Mouse (Mus musculus) heart, embryonic 11.5 days (tissue): Measurements from ENCODE around the gene Slc35b2. TPM values are rescaled to one million over a fixed set of nuclear protein-coding genes. Genes with fewer than 3 reads are reported as not detected.

Source experiments
- ATAC-seq: fragments of 200-750 bp; cut with Nextera tagmentation; replicated peaks from 2 replicates; pipeline ENCODE4 v1.8.0; 2017; ENCODE audit warnings: moderate library complexity; ENCODE audit not compliant: insufficient number of reproducible peaks, low FRiP score, low TSS enrichment
- H3K27ac ChIP-seq: fragments of 300-500 bp; sonication (generic); 2 replicates; pipeline ENCODE4 v1.5.1; 2014; ENCODE audit warnings: mild to moderate bottlenecking, low read depth, low read length
- H3K27me3 ChIP-seq: fragments of 300-500 bp; sonication (generic); 2 replicates; pipeline ENCODE4 v1.6.1; 2014; ENCODE audit warnings: mild to moderate bottlenecking, low read length, mixed read lengths; ENCODE audit not compliant: control insufficient read depth, insufficient read depth
- H3K36me3 ChIP-seq: fragments of 300-500 bp; sonication (generic); 2 replicates; pipeline ENCODE4 v1.6.1; 2014; ENCODE audit warnings: mild to moderate bottlenecking, low read length, moderate library complexity, mixed read lengths; ENCODE audit not compliant: control insufficient read depth, insufficient read depth
- H3K4me1 ChIP-seq: fragments of 300-500 bp; sonication (generic); 2 replicates; pipeline ENCODE4 v1.6.1; 2014; ENCODE audit warnings: low read length; ENCODE audit not compliant: control insufficient read depth, insufficient read depth
- H3K4me2 ChIP-seq: fragments of 300-500 bp; sonication (generic); 2 replicates; pipeline ENCODE4 v1.6.1; 2014; ENCODE audit warnings: mild to moderate bottlenecking, moderate library complexity
- H3K4me3 ChIP-seq: fragments of 300-500 bp; sonication (generic); 2 replicates; pipeline ENCODE4 v1.5.1; 2014; ENCODE audit warnings: low read depth, low read length
- H3K9ac ChIP-seq: fragments of 300-500 bp; sonication (generic); 2 replicates; pipeline ENCODE4 v1.6.1; 2014; ENCODE audit warnings: mild to moderate bottlenecking, low read depth, low read length, moderate library complexity
- H3K9me3 ChIP-seq: fragments of 300-500 bp; sonication (generic); replicated peaks from 2 replicates; pipeline ENCODE4 v1.6.1; 2016; ENCODE audit warnings: low read length; ENCODE audit not compliant: control insufficient read depth
- WGBS: fragments of 180-500 bp; shearing (Covaris S2); extraction: QIAGEN DNeasy Blood & Tissue Kit; methylation state at CpG from one replicate; pipeline ENCODE4 v1.1.7; 2014; ENCODE audit not compliant: insufficient replicate concordance; 5-methylcytosine and 5-hydroxymethylcytosine counted together
- polyA plus RNA-seq: library from polyadenylated mRNA; unstranded; fragments of >200 nt; fragmentation: Nextera tagmentation; extraction: Ambion mirVana; gene quantifications from 2 replicates; pipeline ENCODE4 v1.2.1, GENCODE M21; 2014

Gene Slc35b2
- polyA plus RNA-seq, 1 experiment from 2014 or later = 87.2 TPM

DNA sequence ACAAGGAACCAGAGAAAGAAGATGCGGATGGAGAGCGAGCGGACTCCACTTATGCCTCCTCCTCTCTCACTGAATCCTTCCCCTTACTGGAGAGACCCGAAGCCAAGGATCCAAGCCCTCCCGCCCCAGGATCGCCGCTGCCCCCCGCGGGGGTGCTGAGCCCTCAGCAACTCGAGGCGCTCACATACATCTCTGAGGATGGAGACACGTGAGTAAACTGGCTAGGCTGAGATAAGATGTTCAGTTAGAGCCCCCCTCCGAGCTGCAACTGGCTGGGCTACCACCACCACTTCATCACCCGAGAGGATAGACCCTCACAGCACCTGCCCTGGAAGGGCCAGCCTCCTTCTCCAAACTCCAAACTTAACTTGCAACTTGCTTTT is 7.6 kb upstream of the Slc35b2 start:
- no peak for ATAC-seq
- Histone ChIP-seq H3K27ac (no peak overlapping the region), H3K4me3 (peak overlapping the region; percentile 60), H3K36me3 (no peaks in the 10 kb centered on the region), H3K27me3 (peaks cover 22% of the 10 kb centered on the region), H3K9me3 (no peaks in the 10 kb centered on the region), H3K9ac (peak overlapping the region; percentile 65), H3K4me2 (peak overlapping the region; percentile 94), H3K4me1 (peaks cover 6% of the 10 kb centered on the region; the same call in 1 of the 2 replicates)
- 2% methylated on average over 14 of the region's 14 CpGs for WGBS

DNA sequence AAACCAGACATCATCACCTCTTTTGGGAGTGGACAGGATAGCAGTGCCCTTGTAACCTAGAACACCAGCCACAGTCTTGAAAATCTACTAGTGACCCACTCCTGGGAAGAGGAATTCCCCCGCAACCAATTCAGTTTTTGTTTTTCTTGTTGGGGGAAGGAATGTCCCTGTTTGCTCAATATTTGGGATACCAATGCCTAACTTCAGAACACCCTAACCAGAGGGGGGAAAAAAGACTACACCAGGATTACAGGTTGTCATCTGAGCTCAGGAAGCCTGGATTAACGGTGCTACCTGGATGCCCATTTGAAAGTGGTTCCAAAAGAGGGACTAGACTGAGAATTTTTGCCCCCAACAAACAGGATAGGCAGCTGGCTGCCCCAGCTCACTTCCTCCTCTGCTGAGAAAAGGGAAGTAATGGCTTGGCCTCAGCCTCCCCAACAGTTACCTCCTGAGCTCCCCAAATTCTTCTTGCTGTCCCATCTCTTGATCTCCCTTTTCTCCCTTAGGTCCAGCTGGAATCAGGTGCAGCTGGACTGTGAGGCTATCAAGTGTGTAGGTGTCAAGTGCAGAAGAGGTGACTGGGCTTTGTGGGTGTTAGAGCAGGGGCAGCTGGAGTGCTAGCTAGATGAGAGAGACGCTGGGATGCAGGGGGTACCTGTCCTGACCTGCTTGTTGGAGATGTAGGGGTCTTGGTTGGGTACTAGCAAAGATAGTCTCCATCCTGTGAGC is 7.0 kb upstream of the Slc35b2 start:
- ATAC-seq = no peak
- H3K4me1 ChIP-seq = peaks cover 6% of the 10 kb centered on the region; the same call in 1 of the 2 replicates
- no peak overlapping the region for H3K9ac ChIP-seq
- H3K4me2 ChIP-seq = peak overlapping the region; percentile 94
- no peaks in the 10 kb centered on the region for H3K9me3 ChIP-seq
- WGBS = 71% methylated on average over 3 of the region's 3 CpGs
- peak overlapping the region; percentile 60 for H3K4me3 ChIP-seq
- H3K27ac ChIP-seq = no peak overlapping the region
- no peaks in the 10 kb centered on the region for H3K36me3 ChIP-seq
- H3K27me3 ChIP-seq = peaks cover 22% of the 10 kb centered on the region

DNA sequence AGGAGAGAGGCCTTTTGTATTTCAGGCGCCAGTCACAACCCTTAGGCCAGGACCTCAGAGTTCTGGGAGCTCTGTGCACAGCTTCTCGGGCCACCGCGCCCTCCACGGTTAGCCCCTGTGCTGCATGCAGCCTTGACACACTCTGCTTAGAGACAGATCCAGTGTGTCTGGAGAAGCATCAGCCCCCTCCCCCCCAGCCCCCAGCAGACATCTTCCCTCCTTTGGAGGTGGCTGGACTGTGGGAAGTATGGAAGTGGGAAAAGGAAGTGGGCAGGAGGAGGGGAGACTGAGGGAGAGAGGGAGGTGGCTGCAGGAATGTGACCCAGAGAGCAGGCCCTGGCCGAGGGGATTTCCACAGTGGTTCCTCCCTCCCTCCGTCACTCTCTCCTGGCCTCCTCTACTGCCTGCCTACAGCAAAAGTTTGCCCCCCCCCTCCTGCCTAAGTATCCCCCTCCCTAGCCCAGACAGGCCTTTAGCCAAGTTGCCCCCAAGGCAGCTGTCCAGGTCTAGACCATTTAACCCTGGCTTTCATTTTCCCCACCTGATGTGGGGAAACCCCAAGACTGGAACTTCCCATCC is 6.3 kb upstream of the Slc35b2 start:
- Histone ChIP-seq H3K27ac (no peak overlapping the region), H3K4me1 (0 out of 2 replicates have a peak, but pooled peaks cover 3% of the 10 kb centered on the region), H3K4me2 (peak overlapping the region; percentile 20; the same call in 1 of the 2 replicates), H3K27me3 (peaks cover 22% of the 10 kb centered on the region), H3K4me3 (no peak overlapping the region), H3K9ac (no peak overlapping the region), H3K9me3 (no peaks in the 10 kb centered on the region), H3K36me3 (no peaks in the 10 kb centered on the region)
- ATAC-seq = no peak
- 71% methylated on average over 7 of the region's 7 CpGs for WGBS

DNA sequence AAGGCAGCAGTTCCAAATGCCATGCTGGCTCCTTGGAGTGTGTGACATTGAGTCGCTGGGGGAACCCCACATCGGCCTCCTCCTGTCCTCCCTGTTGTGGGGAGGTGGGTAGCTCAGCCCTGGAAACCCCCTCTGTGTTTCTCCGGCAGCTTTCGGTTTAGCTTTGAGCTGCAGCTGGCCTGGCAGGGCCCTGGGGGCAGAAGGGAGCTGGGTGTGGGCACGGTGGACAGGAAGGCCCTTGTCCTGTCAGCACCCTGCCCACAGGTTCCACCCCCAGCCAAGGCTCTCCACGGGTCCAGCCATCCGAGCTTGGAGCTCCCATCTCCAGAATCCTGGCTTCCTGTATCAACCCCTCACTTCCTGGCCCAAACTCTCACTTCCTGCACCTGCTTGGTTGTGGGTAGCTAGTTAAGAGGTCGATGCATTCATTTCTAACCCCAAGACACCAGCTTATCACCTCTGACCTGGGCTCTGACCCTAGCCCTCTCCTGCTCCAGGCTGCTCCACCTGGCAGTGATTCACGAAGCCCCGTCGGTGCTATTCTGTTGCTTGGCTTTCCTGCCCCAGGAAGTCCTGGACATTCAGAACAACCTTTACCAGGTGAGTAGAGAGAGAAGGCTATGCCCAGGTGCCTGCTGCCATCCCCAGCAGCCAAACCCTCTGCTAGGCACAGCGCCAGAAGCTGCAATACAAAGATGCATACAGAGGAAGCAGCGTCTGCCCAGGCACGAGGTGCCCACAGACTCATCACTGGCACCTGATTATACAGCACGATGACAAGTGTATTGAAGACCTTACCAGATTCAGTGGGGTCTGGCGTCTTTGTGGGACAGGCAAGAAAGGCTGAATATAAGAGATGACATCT is 5.4 kb upstream of the Slc35b2 start:
- Histone ChIP-seq H3K27me3 (peaks cover 19% of the 10 kb centered on the region), H3K9ac (no peak overlapping the region), H3K9me3 (no peaks in the 10 kb centered on the region), H3K4me3 (no peak overlapping the region), H3K36me3 (no peaks in the 10 kb centered on the region), H3K4me2 (peak overlapping the region; percentile 5; the same call in 1 of the 2 replicates), H3K4me1 (0 out of 2 replicates have a peak, but pooled peaks cover 3% of the 10 kb centered on the region), H3K27ac (no peak overlapping the region)
- no peak for ATAC-seq
- 55% methylated on average over 16 of the region's 16 CpGs for WGBS

DNA sequence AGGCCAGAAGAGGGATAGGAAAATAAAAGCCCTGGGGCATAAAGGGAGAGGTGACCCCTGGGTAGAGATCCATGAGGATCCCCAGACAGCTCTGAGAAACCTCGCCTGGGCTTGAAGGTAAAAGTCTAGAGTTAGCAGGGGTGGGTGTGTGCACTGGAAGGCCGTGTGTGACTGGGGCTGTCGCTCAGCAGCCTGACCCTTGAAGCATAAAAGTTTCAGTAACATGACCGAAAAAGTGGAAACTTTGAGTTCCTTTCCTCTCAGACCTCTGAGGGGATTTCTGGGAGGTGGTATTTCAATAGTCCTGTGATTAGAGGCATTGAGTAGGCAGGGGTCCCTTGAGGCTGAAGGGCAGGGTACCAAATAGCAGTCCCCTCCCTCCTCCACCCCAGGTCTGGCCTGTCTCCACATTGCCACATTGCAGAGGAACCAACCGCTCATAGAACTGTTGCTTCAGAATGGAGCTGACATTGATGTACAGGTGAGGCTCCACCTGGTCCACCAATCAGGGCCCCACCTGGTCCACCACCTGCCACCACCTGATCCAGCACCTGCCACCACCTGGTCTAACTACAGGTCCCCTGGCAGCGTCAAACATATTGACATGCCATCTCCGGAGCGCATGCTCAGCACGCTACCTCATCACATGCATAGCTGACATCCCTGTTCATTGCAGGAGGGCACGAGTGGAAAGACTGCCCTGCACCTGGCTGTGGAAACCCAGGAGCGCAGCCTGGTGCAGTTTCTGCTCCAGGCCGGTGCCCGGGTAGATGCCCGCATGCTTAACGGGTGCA is 3.7 kb upstream of the Slc35b2 start:
- no peak overlapping the region for H3K9ac ChIP-seq
- 76% methylated on average over 15 of the region's 15 CpGs for WGBS
- H3K9me3 ChIP-seq = no peaks in the 10 kb centered on the region
- H3K27ac ChIP-seq = no peak overlapping the region
- H3K4me1 ChIP-seq = peaks cover 10% of the 10 kb centered on the region
- H3K27me3 ChIP-seq = peaks cover 16% of the 10 kb centered on the region
- H3K4me3 ChIP-seq = no peak overlapping the region
- ATAC-seq = no peak
- H3K36me3 ChIP-seq = no peaks in the 10 kb centered on the region
- no peak overlapping the region for H3K4me2 ChIP-seq

DNA sequence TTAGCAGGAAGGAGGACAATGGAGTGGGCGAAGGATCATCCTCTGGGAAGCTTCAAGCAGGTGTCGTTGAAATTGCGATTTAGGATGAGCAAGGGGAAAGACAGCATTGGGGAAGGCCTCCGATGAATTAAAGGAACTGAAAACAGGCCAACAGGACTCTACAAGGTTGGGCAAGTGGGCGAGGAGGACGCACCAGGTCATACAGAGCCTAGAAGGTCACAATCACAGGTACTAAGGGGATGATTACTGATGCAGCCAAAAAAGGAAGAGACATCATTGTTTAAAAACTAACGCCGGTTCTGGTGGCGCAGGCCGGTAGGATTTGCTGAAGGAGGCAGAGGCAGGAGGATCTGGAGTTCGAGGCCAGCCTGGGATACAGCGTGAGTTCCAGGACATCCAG is 458 bp upstream of the Slc35b2 start:
- H3K4me1 ChIP-seq = peaks cover 14% of the 10 kb centered on the region
- no peak overlapping the region for H3K4me3 ChIP-seq
- H3K9ac ChIP-seq = no peak overlapping the region
- 70% methylated on average over 12 of the region's 12 CpGs for WGBS
- ATAC-seq = no peak
- H3K9me3 ChIP-seq = no peaks in the 10 kb centered on the region
- H3K27me3 ChIP-seq = no peaks in the 10 kb centered on the region
- peaks cover 12% of the 10 kb centered on the region; the same call in 1 of the 2 replicates for H3K36me3 ChIP-seq
- no peak overlapping the region for H3K27ac ChIP-seq
- no peak overlapping the region; the same call in 1 of the 2 replicates for H3K4me2 ChIP-seq

DNA sequence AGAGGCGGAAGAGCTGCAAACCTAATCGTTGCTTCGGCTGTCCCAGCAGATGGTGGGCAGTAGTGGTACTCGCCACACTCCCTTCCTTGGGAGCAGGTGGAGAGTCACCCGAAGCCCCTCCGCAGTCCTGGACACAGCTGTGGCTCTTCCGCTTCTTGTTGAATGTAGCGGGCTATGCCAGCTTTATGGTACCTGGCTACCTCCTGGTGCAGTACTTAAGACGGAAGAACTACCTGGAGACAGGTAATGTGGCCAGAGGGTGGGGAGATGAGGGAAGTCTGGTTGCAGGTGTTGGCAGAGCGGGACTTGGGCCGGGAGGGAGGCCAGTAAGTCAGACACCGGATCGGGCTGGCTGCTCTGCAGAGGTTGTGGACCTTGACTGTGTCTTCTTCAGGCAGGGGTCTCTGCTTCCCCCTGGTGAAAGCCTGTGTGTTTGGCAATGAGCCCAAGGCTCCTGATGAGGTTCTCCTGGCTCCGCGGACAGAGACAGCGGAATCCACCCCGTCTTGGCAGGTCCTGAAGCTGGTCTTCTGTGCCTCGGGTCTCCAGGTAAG is 934 bp downstream of the Slc35b2 start:
- H3K4me2 ChIP-seq = peak overlapping the region; percentile 84
- H3K27me3 ChIP-seq = no peaks in the 10 kb centered on the region
- peaks cover 25% of the 10 kb centered on the region for H3K36me3 ChIP-seq
- peak overlapping the region; percentile 37; the same call in 1 of the 2 replicates for H3K27ac ChIP-seq
- ATAC-seq = no peak
- H3K9ac ChIP-seq = peak overlapping the region; percentile 91
- WGBS = 13% methylated on average over 18 of the region's 18 CpGs
- H3K9me3 ChIP-seq = no peaks in the 10 kb centered on the region
- peaks cover 14% of the 10 kb centered on the region for H3K4me1 ChIP-seq
- peak overlapping the region; percentile 84 for H3K4me3 ChIP-seq
